Mouse (Mus musculus): ENCODE results near the gene Gm32742. TPM values are rescaled to one million over a fixed set of nuclear protein-coding genes. Genes with fewer than 3 reads are reported as not detected.

The Gm32742 gene
- polyA plus RNA-seq (2012; rRNA removed): 0.05 TPM in 2 replicates

GRCm38 (mm10) chr9:51165312-51166180 is at the start of gene Gm32742:
Gene Gm32742 (minus strand): TSS chr9:51165517.

GRCm38 (mm10) chr9:51213023-51213728 is 47.9 kb upstream of the Gm32742 start, which contains the start of gene Pou2af1:
Gene Pou2af1 (plus strand): TSS chr9:51213708.

GRCm38 (mm10) chr9:51101756-51102425 is 63.4 kb downstream of the Gm32742 start, which contains the start of gene 4833427G06Rik:
Gene 4833427G06Rik (minus strand): TSS chr9:51102078.

Other genes with a start within 250 kb of the Gm32742 start
- gene Sik2, start 156.4 kb downstream of the Gm32742 start, polyA plus RNA-seq (2012; rRNA removed): 17.1 and 17.4 TPM in 2 replicates
- gene Btg4, start 104.6 kb downstream of the Gm32742 start, polyA plus RNA-seq (2012; rRNA removed): not detected in 2 replicates
- 1.00 and 1.6 TPM in 2 replicates for gene Layn, start 88.4 kb downstream of the Gm32742 start, polyA plus RNA-seq (2012; rRNA removed)
- 0.69 and 1.1 TPM in 2 replicates for gene 4833427G06Rik, start 63.4 kb downstream of the Gm32742 start, polyA plus RNA-seq (2012; rRNA removed)
- gene Pou2af1, start 48.2 kb upstream of the Gm32742 start, polyA plus RNA-seq (2012; rRNA removed): 0.17 and 0.21 TPM in 2 replicates
- gene Colca2, start 113.1 kb upstream of the Gm32742 start, polyA plus RNA-seq (2012; rRNA removed): 1.2 and 1.9 TPM in 2 replicates
- gene 1810046K07Rik, start 163.4 kb upstream of the Gm32742 start, polyA plus RNA-seq (2012; rRNA removed): not detected in 2 replicates

All from central nervous system, embryonic 14 days (tissue).